Mouse (Mus musculus) T-cell, adult 66 days (primary cell): ENCODE data around the gene Fcgrt. TPM values are rescaled to one million over a fixed set of nuclear protein-coding genes. Genes with fewer than 3 reads are reported as not detected.

Experiments used
- total RNA-seq, 2 experiments: library from RNA; stranded (reverse); gene quantifications; 3 replicates in 1 of 2; 4 replicates in 1 of 2; pipeline ENCODE4 v1.2.4; 2023

Gene Fcgrt
- 10 to 100 TPM; 28.0 to 35.1 TPM for total RNA-seq

GRCm38 (mm10) chr7:45103652-45104180, at the start of gene Fcgrt:
TSS of gene Fcgrt (minus strand) at chr7:45103851.

GRCm38 (mm10) chr7:45135993-45136567, 32.4 kb upstream of the Fcgrt start, which contains the start of the genes Gm45713 and Flt3l:
TSS of gene Gm45713 (minus strand) at chr7:45136231.
TSS of gene Flt3l (minus strand) at chr7:45136432.

GRCm38 (mm10) chr7:45128624-45129246, 25.1 kb upstream of the Fcgrt start, which contains the start of gene Rpl13a:
TSS of gene Rpl13a (minus strand) at chr7:45128761.

GRCm38 (mm10) chr7:45124224-45125143, 20.8 kb upstream of the Fcgrt start, which contains the start of gene Rps11:
TSS of gene Rps11 (minus strand) at chr7:45124439.

GRCm38 (mm10) chr7:45092048-45092447, 11.6 kb downstream of the Fcgrt start, which contains the start of gene Rcn3:
TSS of gene Rcn3 (minus strand) at chr7:45092221.

GRCm38 (mm10) chr7:45062239-45062835, 41.3 kb downstream of the Fcgrt start, which contains the start of the genes Nosip and Prrg2:
TSS of gene Nosip (plus strand) at chr7:45062429.
TSS of gene Prrg2 (minus strand) at chr7:45062677.

GRCm38 (mm10) chr7:45052862-45053116, 50.9 kb downstream of the Fcgrt start, which contains the start of gene Prr12:
TSS of gene Prr12 (minus strand) at chr7:45052881.

Other genes starting within 250 kb of the Fcgrt start
- 10 to 100 TPM; 54.4 to 59.2 TPM for gene Pnkp, start 246.7 kb downstream of the Fcgrt start, total RNA-seq
- 10 to 100 TPM; 24.2 to 25.2 TPM for gene Ptov1, start 234.1 kb downstream of the Fcgrt start, total RNA-seq
- 10 to 100 TPM; 67.2 to 73.6 TPM for gene Med25, start 211.1 kb downstream of the Fcgrt start, total RNA-seq
- 10 to 100 TPM; 23.6 to 24.2 TPM for gene Fuz, start 207.8 kb downstream of the Fcgrt start, total RNA-seq
- gene Ap2a1, start 174.4 kb downstream of the Fcgrt start, total RNA-seq: 10 to 100 TPM; 80.0 to 86.8 TPM
- gene Tsks, start 160.6 kb downstream of the Fcgrt start, total RNA-seq: not detected
- under 1 TPM; 0.61 to 0.80 TPM for gene Cpt1c, start 129.0 kb downstream of the Fcgrt start, total RNA-seq
- 100 to 1,000 TPM; 143 to 165 TPM for gene Prmt1, start 117.3 kb downstream of the Fcgrt start, total RNA-seq
- gene Irf3, start 106.2 kb downstream of the Fcgrt start, total RNA-seq: 100 to 1,000 TPM; 138 to 172 TPM
- gene Bcl2l12, start 105.1 kb downstream of the Fcgrt start, total RNA-seq: 10 to 100 TPM; 18.5 to 30.8 TPM
- 10 to 100 TPM; 81.3 to 91.5 TPM for gene Scaf1, start 87.5 kb downstream of the Fcgrt start, total RNA-seq
- gene Rras, start 85.9 kb downstream of the Fcgrt start, total RNA-seq: 10 to 100 TPM; 10.5 to 10.9 TPM
- 10 to 100 TPM; 76.8 to 78.7 TPM for gene Prr12, start 51.0 kb downstream of the Fcgrt start, total RNA-seq
- 10 to 100 TPM; 65.9 to 68.4 TPM for gene Nosip, start 41.4 kb downstream of the Fcgrt start, total RNA-seq
- 1 to 10 TPM; 1.4 to 1.5 TPM for gene Prrg2, start 41.2 kb downstream of the Fcgrt start, total RNA-seq
- gene Rcn3, start 11.6 kb downstream of the Fcgrt start, total RNA-seq: 10 to 100 TPM; 16.3 to 23.6 TPM
- 1,000 to 10,000 TPM; 3,284 to 3,343 TPM for gene Rps11, start 20.6 kb upstream of the Fcgrt start, total RNA-seq
- 1,000 to 10,000 TPM; 5,708 to 6,154 TPM for gene Rpl13a, start 24.9 kb upstream of the Fcgrt start, total RNA-seq
- not detected for gene Gm45713, start 32.4 kb upstream of the Fcgrt start, total RNA-seq
- 100 to 1,000 TPM; 236 to 250 TPM for gene Flt3l, start 32.6 kb upstream of the Fcgrt start, total RNA-seq
- gene Pih1d1, start 50.5 kb upstream of the Fcgrt start, total RNA-seq: 10 to 100 TPM; 30.3 to 44.8 TPM
- gene Aldh16a1, start 50.7 kb upstream of the Fcgrt start, total RNA-seq: 10 to 100 TPM; 55.0 to 58.1 TPM
- gene Slc17a7, start 60.1 kb upstream of the Fcgrt start, total RNA-seq: under 1 TPM in 1 of 2 experiments, not detected in 1; 0.30 TPM
- gene Gfy, start 75.7 kb upstream of the Fcgrt start, total RNA-seq: not detected
- gene Pth2, start 77.1 kb upstream of the Fcgrt start, total RNA-seq: not detected
- not detected for gene Ccdc155, start 101.0 kb upstream of the Fcgrt start, total RNA-seq
- 1 to 10 TPM in 1 of 2 experiments, under 1 TPM in 1; 0.83 to 1.0 TPM for gene Dkkl1, start 108.3 kb upstream of the Fcgrt start, total RNA-seq
- not detected for gene Tead2, start 111.9 kb upstream of the Fcgrt start, total RNA-seq
- gene Cd37, start 135.3 kb upstream of the Fcgrt start, total RNA-seq: 100 to 1,000 TPM; 270 to 288 TPM
- not detected for gene Slc6a16, start 137.2 kb upstream of the Fcgrt start, total RNA-seq
- not detected for gene Slc6a21, start 173.7 kb upstream of the Fcgrt start, total RNA-seq
- 10 to 100 TPM; 11.4 to 15.3 TPM for gene Trpm4, start 229.9 kb upstream of the Fcgrt start, total RNA-seq
- not detected for gene Hrc, start 231.4 kb upstream of the Fcgrt start, total RNA-seq